Mouse (Mus musculus) hindbrain, postnatal 0 days (tissue): Measurements from ENCODE around the gene Ppp2r5e. TPM values are rescaled to one million over a fixed set of nuclear protein-coding genes. Genes with fewer than 3 reads are reported as not detected.
A peak's percentile ranks its signal among the peaks of the same experiment; 100 is the strongest.

Experiments
- ATAC-seq: fragments of 200-750 bp; cut with Nextera tagmentation; 2 replicates; pipeline ENCODE4 v1.8.0; 2017; ENCODE audit warnings: mild to moderate bottlenecking, moderate TSS enrichment, moderate library complexity
- DNase-seq: peaks from one replicate; pipeline ENCODE4 v3.0.0-alpha.2; 2015; ENCODE audit warnings: low spot score
- H3K27ac ChIP-seq: fragments of 300-500 bp; sonication (generic); 2 replicates; pipeline ENCODE4 v1.5.1; 2014; ENCODE audit warnings: mild to moderate bottlenecking
- H3K27me3 ChIP-seq: fragments of 300-500 bp; sonication (generic); 2 replicates; pipeline ENCODE4 v1.6.1; 2014; ENCODE audit warnings: low read length, mixed read lengths; ENCODE audit not compliant: insufficient read depth
- H3K36me3 ChIP-seq: fragments of 300-500 bp; sonication (generic); 2 replicates; pipeline ENCODE4 v1.6.1; 2014; ENCODE audit warnings: low read length, mixed read lengths; ENCODE audit not compliant: insufficient read depth
- H3K4me1 ChIP-seq: fragments of 300-500 bp; sonication (generic); 2 replicates; pipeline ENCODE4 v1.6.1; 2014; ENCODE audit warnings: antibody characterized with exemption, low read length, mixed read lengths; ENCODE audit not compliant: insufficient read depth
- H3K4me2 ChIP-seq: fragments of 300-500 bp; sonication (generic); 2 replicates; pipeline ENCODE4 v1.6.1; 2014; ENCODE audit warnings: low read depth, mild to moderate bottlenecking, low read length, moderate library complexity, mixed read lengths
- H3K4me3 ChIP-seq: fragments of 300-500 bp; sonication (generic); 2 replicates; pipeline ENCODE4 v1.5.1; 2014; ENCODE audit warnings: low read length
- H3K9ac ChIP-seq: fragments of 300-500 bp; sonication (generic); replicated peaks from 2 replicates; pipeline ENCODE4 v1.6.1; 2014; ENCODE audit warnings: mild to moderate bottlenecking, low read length, moderate library complexity, mixed read lengths
- H3K9me3 ChIP-seq: fragments of 300-500 bp; sonication (generic); 2 replicates; pipeline ENCODE4 v1.6.1; 2016; ENCODE audit warnings: low read length, mixed read lengths
- CTCF ChIP-seq: IDR thresholded peaks from 2 replicates; pipeline ENCODE4 v1.5.1; 2016; ENCODE audit warnings: antibody characterized with exemption, control low read depth, low read depth
- WGBS: fragments of 180-500 bp; shearing (Covaris S2); extraction: QIAGEN DNeasy Blood & Tissue Kit; methylation state at CpG from one replicate; pipeline ENCODE4 v1.1.7; 2014; 5-methylcytosine and 5-hydroxymethylcytosine counted together
- polyA plus RNA-seq: library from polyadenylated mRNA; unstranded; fragments of >200 nt; fragmentation: Nextera tagmentation; extraction: Ambion mirVana; gene quantifications from 2 replicates; pipeline ENCODE4 v1.2.1, GENCODE M21; 2015
- total RNA-seq: library from RNA; depleted of rRNA; stranded (reverse); fragments of >200 nt; gene quantifications from 2 replicates; pipeline ENCODE4 v1.2.3, GENCODE M21; 2014

The Ppp2r5e gene
- total and polyA plus RNA-seq, 2 experiments from 2014 or later: 23.4 to 26.7 TPM

DNA sequence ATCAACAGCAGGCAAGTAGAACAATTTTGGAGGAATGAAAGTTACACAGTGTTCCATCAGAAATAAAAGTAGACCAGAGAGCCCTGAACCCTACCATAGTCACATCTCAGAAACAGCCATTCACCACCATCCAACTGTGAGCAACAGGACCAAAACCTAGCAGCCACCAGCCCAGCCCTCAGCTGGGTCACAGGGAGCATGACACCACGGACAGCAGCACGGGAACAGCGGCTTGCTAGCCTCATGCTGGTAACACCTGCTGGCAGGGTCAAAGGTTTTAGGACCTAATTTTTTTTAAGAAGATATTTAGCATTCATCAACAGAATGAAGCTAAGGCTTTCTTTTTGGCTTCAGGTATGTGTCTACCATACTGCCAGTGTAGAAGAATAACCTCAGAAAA is 12.3 kb downstream of the Ppp2r5e start:
- no peak overlapping the region for H3K4me3 ChIP-seq
- no peak for ATAC-seq
- WGBS: 68% methylated on average over 3 of the region's 3 CpGs

DNA sequence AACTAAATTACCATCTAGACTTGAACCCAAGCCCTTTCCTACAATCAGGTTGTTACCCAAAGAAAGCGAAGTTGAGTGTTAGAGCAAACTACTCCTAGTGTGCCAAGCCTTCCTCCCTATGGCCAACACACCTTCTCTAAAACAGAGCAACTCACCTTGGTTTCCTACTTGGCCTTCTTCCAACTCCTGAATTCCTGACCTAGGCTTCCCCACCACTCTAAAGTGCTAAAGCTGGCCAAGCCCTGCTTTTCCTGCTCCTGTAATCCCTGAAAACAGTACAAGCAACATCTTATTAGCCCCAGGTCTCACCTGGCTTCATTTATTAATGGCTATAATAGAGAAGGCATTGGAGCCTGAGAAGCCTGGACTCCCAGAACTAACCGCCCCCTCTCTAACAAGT is 17.0 kb downstream of the Ppp2r5e start:
- H3K36me3 ChIP-seq: no peaks in the 10 kb centered on the region
- H3K27ac ChIP-seq: no peak overlapping the region
- H3K9me3 ChIP-seq: no peaks in the 10 kb centered on the region
- H3K27me3 ChIP-seq: no peaks in the 10 kb centered on the region
- no peak overlapping the region for H3K4me3 ChIP-seq
- DNase-seq (no peak), ATAC-seq (no peak)
- no peak overlapping the region for H3K9ac ChIP-seq
- TF ChIP-seq CTCF: no peak
- 94% methylated on average over 2 of the region's 2 CpGs for WGBS
- no peak overlapping the region for H3K4me2 ChIP-seq
- no peaks in the 10 kb centered on the region for H3K4me1 ChIP-seq

More for the DNA sequence above, 12.3 kb downstream of the Ppp2r5e start:
- no peak for TF ChIP-seq CTCF
- Histone ChIP-seq H3K36me3 (peaks cover 4% of the 10 kb centered on the region; the same call in 1 of the 2 replicates), H3K9me3 (no peaks in the 10 kb centered on the region), H3K4me1 (no peaks in the 10 kb centered on the region), H3K9ac (no peak overlapping the region), H3K27me3 (no peaks in the 10 kb centered on the region), H3K4me2 (no peak overlapping the region), H3K27ac (no peak overlapping the region)
- no peak for DNase-seq

DNA sequence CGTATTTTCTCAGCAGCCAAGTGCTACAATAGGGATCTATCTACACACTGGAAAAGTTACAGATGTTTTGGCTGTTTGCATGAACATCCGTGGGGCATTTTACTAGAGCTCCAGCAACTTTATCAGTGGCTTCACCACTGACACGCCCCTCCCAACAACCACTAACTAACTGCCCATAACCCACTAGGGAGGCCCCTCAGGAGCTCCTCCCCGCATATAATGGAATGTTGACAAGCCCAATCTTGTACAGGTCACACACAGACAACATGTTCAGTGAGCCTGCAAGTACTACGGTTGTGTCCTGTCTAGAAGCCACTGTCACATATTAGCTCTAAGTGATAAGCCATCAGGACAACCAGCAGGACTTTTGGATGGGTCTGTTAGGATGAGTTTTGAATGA is 18.8 kb downstream of the Ppp2r5e start:
- Histone ChIP-seq H3K27me3 (no peaks in the 10 kb centered on the region), H3K27ac (no peak overlapping the region), H3K36me3 (no peaks in the 10 kb centered on the region), H3K9me3 (no peaks in the 10 kb centered on the region), H3K9ac (no peak overlapping the region), H3K4me3 (no peak overlapping the region), H3K4me2 (no peak overlapping the region), H3K4me1 (no peaks in the 10 kb centered on the region)
- DNase-seq (no peak), ATAC-seq (no peak)
- 83% methylated on average over 5 of the region's 5 CpGs for WGBS
- TF ChIP-seq CTCF: no peak

DNA sequence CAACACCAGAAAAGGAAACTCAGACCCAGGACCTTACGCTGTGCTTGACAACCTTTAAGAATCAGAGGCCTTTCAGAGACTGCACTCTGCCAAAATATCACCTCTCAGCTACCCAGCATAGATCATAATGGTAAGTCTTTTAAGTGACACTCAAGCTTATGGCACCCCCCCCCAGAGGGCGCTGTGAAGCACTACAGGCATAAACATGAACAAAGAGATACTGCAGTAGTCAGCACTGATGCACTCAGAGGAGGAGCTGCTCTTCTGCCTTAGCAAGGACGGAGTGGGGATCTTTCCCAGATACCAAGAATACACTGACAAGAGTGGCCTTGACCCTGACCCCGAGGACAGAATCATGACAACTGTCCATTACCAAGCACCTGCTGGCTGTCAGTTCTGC is 23.8 kb downstream of the Ppp2r5e start:
- WGBS: 71% methylated on average over 4 of the region's 4 CpGs
- Histone ChIP-seq H3K27ac (no peak overlapping the region), H3K4me2 (no peak overlapping the region), H3K4me1 (no peaks in the 10 kb centered on the region), H3K36me3 (no peaks in the 10 kb centered on the region), H3K27me3 (no peaks in the 10 kb centered on the region), H3K4me3 (no peak overlapping the region), H3K9me3 (no peaks in the 10 kb centered on the region), H3K9ac (no peak overlapping the region)
- DNase-seq (peak; percentile 21), ATAC-seq (no peak)
- peak; percentile 44 for TF ChIP-seq CTCF

DNA sequence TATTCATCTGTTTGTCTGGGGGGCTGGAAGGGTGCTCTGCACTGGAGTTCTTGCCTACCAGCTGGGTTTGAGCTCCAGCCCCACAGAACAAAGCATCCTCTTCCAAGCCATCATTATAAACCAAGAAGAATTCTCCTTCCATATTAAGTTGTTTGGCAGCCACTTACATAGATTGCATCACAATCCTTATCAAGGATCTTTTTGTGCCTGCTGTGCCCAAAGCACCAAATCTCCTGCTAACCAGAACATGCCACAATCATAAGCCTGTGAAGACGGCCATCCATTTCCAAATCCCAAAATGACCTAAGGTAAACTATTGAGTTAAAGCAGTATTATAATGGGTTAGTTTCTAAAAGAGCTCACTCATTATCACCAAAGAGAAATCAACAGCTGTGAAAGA is 25.9 kb downstream of the Ppp2r5e start:
- ATAC-seq (no peak), DNase-seq (no peak)
- Histone ChIP-seq H3K9ac (no peak overlapping the region), H3K9me3 (no peaks in the 10 kb centered on the region), H3K27ac (no peak overlapping the region), H3K27me3 (no peaks in the 10 kb centered on the region), H3K4me3 (no peak overlapping the region), H3K4me1 (no peaks in the 10 kb centered on the region), H3K36me3 (no peaks in the 10 kb centered on the region), H3K4me2 (no peak overlapping the region)
- WGBS: 71% methylated on average over 1 of the region's 1 CpGs
- no peak for TF ChIP-seq CTCF

DNA sequence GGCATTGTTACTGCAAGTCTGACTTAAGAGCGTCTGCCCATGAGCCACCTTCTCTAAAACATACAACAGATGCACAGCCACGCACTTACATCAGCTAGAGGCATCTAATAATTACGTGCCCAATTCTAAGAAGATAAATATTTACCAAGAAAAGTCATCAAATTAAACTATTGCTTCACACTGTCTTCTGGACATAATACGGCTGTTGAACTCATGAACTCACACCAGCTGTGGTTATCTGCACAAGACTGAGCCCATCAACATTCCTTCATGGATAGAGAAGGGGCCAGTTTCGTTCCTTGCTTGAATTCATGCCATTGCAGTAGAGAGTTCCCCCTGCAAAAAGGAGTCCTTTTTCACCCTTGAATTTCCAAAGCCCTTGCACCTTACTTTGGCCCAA is 28.3 kb downstream of the Ppp2r5e start:
- Histone ChIP-seq H3K36me3 (no peaks in the 10 kb centered on the region), H3K4me2 (no peak overlapping the region), H3K9me3 (no peaks in the 10 kb centered on the region), H3K4me1 (no peaks in the 10 kb centered on the region), H3K9ac (no peak overlapping the region), H3K4me3 (no peak overlapping the region), H3K27me3 (no peaks in the 10 kb centered on the region), H3K27ac (no peak overlapping the region)
- no peak for TF ChIP-seq CTCF
- WGBS: 77% methylated on average over 5 of the region's 5 CpGs
- DNase-seq: no peak
- no peak for ATAC-seq

DNA sequence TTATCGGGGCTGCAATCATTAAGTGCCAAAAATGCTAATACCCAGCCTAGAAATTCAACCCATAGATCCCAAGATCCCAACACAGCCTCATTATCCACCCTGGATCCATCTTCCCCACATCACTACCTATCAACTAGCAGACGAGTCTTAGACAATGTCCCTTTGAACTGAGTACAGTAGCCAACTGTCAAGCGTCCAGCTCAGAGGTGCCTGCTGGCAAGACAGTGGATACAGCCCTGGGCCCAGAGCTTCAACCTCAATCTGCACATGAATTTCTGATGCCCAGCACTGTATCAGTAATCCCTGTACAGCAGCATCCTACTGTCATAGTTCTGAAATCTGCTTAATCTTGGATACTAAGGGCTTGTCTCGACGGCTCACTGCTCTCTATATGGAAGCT is 30.3 kb downstream of the Ppp2r5e start:
- Histone ChIP-seq H3K27ac (no peak overlapping the region), H3K36me3 (no peaks in the 10 kb centered on the region), H3K9me3 (no peaks in the 10 kb centered on the region), H3K4me2 (no peak overlapping the region), H3K9ac (no peak overlapping the region), H3K4me3 (no peak overlapping the region), H3K27me3 (no peaks in the 10 kb centered on the region), H3K4me1 (no peaks in the 10 kb centered on the region)
- no peak for DNase-seq
- no peak for ATAC-seq
- 79% methylated on average over 5 of the region's 5 CpGs for WGBS
- no peak for TF ChIP-seq CTCF
